Mouse (Mus musculus): ENCODE data around the gene Uba3.

Gene Uba3

GRCm38 (mm10) chr6:97144359-97144758 lies 61.1 kb downstream of the Uba3 start:
- in situ Hi-C loops (cut with MboI, MseI) = loop anchor here in 1 of 2 experiments (10.0 kb wide), 1 partner anchor 280 kb away; no protein-coding TSS in a partner anchor

DNA sequence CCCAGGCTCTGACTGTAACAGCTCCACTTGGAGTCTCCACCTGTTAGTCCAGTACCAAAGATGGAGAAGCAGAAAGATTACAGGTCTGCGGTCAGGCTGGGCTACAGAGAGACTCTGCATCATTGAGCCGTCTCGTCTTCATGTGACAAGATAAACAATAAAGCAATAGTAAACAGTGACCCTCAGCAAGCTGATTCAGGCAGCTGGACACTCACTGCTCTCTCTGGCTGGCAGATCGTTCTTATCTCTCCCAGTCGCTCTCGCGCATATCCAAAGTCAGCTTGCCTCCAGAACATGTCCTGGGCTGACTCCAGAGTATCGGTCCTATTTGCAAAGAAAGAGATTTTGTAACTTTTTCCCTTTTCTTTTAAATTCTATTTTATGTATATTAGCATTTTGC lies 62.8 kb downstream of the Uba3 start:
- in situ Hi-C loops (cut with MboI, MseI) = loop anchor here in 1 of 2 experiments (10.0 kb wide), 1 partner anchor 282 kb away; no protein-coding TSS in a partner anchor

DNA sequence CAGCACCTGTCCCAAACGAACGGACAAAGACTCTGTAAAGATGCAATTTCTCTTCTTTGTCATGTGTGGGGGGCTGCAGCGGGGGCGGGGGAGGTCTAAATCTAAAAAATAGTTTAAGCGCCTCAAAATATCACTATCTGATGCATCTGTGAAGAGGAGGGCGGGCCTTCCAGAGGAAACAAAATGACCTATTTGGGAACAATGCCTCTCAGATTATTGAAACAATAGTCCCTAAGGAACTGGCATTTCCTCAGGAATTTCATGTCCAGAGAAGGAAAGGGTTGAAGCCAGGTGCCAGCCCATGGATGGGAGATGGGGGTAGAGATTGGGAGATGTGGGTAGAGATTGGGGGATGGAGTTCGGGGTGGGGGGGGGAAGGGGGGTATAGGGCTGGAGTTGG lies 63.6 kb downstream of the Uba3 start:
- in situ Hi-C loops (cut with MboI, MseI) = loop anchor here in 1 of 2 experiments (10.0 kb wide), 1 partner anchor 283 kb away; no protein-coding TSS in a partner anchor
